Mouse (Mus musculus): Measurements from ENCODE around the gene Pramel7. TPM values are rescaled to one million over a fixed set of nuclear protein-coding genes. Genes with fewer than 3 reads are reported as not detected.

Pramel7 gene
- polyA plus RNA-seq, 1 experiment from 2014 or later = not detected

DNA sequence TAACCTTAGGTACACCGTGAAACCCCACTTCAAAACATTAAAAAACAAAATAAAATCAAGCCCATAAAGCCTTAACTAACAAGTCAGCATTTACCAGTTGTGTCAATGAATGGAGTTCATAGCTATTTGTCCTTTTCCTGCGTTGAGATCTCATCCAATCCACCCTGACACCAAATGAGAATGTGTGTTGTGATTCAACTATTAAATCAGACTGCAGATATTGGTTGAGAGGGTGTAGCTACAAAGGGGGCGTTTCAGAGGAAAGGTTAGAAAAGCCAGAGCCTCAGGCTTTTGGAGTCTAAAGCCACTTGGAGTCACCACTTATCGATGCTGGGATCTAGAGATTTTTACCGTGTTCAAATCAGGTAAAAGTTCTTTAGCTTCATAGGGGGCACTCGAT is 9.4 kb upstream of the Pramel7 start, which contains the start of gene Pramel6:
TSS of gene Pramel6 (plus strand) at position 301 of the 400 bp plus-strand sequence.
- Histone ChIP-seq H3K9ac (ENCODE audit: low read depth, low read length) (no peak within 1 kb of the TSS), H3K4me2 (ENCODE audit: low read depth, low read length) (no peak within 1 kb of the TSS), H3K9me3 (replicated peaks; ENCODE audit: control insufficient read depth, low read length) (no peaks in the 10 kb centered on the region; the same call in 1 of the 2 replicates), H3K4me3 (ENCODE audit: low read depth, low read length) (no peak within 1 kb of the TSS), H3K36me3 (ENCODE audit: control insufficient read depth, insufficient read depth) (no peaks in the 10 kb centered on the region), H3K27me3 (ENCODE audit: control insufficient read depth, insufficient read depth, low read depth, low read length) (no peaks in the 10 kb centered on the region), H3K4me1 (ENCODE audit: control insufficient read depth, low read depth, low read length) (no peaks in the 10 kb centered on the region), H3K27ac (ENCODE audit: low read length) (no peak within 1 kb of the TSS)
- 59% methylated on average over 6 of the region's 6 CpGs for WGBS (ENCODE audit: insufficient replicate concordance)
- ATAC-seq (ENCODE audit: low read depth) = no peak

DNA sequence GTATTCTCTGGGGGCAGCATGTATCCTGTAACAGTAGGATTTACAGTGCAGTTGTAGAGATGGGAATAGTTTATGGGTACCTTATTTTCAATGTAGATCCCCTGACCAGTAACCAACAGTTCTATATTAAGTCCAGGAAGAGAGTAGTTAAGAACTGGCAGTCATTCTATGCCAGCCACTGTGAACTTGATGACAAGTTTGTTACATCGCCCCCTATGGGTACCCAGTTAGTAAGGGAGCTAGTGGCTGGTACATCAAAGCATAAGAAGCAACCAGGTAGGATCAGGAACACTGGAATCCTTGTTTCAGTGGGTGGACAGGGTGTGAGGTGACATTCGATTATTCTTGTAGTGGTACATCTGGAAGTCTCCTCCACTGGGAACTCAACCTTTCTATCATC is 14.6 kb downstream of the Pramel7 start:
- ATAC-seq (ENCODE audit: low read depth) = no peak
- no peaks in the 10 kb centered on the region for H3K9me3 ChIP-seq (replicated peaks; ENCODE audit: control insufficient read depth, low read length)
- H3K4me1 ChIP-seq (ENCODE audit: control insufficient read depth, low read depth, low read length) = no peaks in the 10 kb centered on the region
- no peak overlapping the region for H3K9ac ChIP-seq (ENCODE audit: low read depth, low read length)
- no peak overlapping the region for H3K4me3 ChIP-seq (ENCODE audit: low read depth, low read length)
- WGBS (ENCODE audit: insufficient replicate concordance) = 47% methylated on average over 2 of the region's 2 CpGs
- no peak overlapping the region for H3K4me2 ChIP-seq (ENCODE audit: low read depth, low read length)
- no peaks in the 10 kb centered on the region for H3K27me3 ChIP-seq (ENCODE audit: control insufficient read depth, insufficient read depth, low read depth, low read length)
- no peak overlapping the region for H3K27ac ChIP-seq (ENCODE audit: low read length)
- no peaks in the 10 kb centered on the region for H3K36me3 ChIP-seq (ENCODE audit: control insufficient read depth, insufficient read depth)

DNA sequence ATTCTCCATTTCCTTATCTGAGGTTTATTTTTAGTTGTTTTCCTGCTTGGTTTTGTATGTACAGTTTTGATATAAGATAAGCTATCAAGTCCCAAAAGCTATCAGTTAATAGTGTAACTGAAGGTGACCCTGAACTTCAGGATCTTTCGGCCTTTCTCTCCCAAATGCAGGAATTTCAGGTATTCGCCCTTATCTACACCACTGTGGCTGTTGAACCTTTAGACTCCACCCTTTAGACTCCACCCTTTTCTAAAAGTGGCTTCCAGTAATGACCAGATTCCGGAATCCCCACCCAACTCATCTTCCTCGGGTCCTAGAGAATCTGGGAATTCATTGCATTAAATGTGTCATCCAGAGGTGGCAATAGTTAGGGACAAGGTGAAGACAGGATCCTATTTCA is 15.7 kb downstream of the Pramel7 start:
- H3K27me3 ChIP-seq (ENCODE audit: control insufficient read depth, insufficient read depth, low read depth, low read length) = no peaks in the 10 kb centered on the region
- H3K4me1 ChIP-seq (ENCODE audit: control insufficient read depth, low read depth, low read length) = no peaks in the 10 kb centered on the region
- ATAC-seq (ENCODE audit: low read depth) = no peak
- H3K4me2 ChIP-seq (ENCODE audit: low read depth, low read length) = no peak overlapping the region
- no peak overlapping the region for H3K9ac ChIP-seq (ENCODE audit: low read depth, low read length)
- H3K27ac ChIP-seq (ENCODE audit: low read length) = no peak overlapping the region
- no peaks in the 10 kb centered on the region for H3K36me3 ChIP-seq (ENCODE audit: control insufficient read depth, insufficient read depth)
- WGBS (ENCODE audit: insufficient replicate concordance) = 54% methylated on average over 4 of the region's 4 CpGs
- H3K4me3 ChIP-seq (ENCODE audit: low read depth, low read length) = no peak overlapping the region
- no peaks in the 10 kb centered on the region for H3K9me3 ChIP-seq (replicated peaks; ENCODE audit: control insufficient read depth, low read length)

DNA sequence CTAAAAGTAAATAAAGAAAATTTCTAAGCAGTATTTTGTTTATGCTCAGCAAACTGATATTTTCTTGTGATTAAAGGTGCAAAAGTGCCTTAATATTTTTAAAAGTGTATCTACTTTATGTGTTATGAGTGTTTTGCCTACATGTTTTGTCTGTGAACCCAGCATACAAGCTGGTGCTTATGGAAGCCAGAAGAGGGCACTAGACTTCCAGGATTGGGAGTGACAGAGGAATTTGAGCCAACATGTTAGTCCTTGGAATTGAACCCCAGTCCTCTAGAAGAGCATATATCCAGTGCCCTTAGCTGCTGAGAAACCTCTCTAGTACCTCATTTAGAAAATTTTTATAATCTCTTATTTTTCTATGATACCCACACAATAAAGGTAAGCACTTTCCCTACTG is 16.7 kb downstream of the Pramel7 start:
- no peak overlapping the region for H3K4me2 ChIP-seq (ENCODE audit: low read depth, low read length)
- no peak overlapping the region for H3K27ac ChIP-seq (ENCODE audit: low read length)
- no peaks in the 10 kb centered on the region for H3K36me3 ChIP-seq (ENCODE audit: control insufficient read depth, insufficient read depth)
- no peaks in the 10 kb centered on the region for H3K27me3 ChIP-seq (ENCODE audit: control insufficient read depth, insufficient read depth, low read depth, low read length)
- H3K4me1 ChIP-seq (ENCODE audit: control insufficient read depth, low read depth, low read length) = no peaks in the 10 kb centered on the region
- H3K4me3 ChIP-seq (ENCODE audit: low read depth, low read length) = no peak overlapping the region
- H3K9ac ChIP-seq (ENCODE audit: low read depth, low read length) = no peak overlapping the region
- ATAC-seq (ENCODE audit: low read depth) = no peak
- H3K9me3 ChIP-seq (replicated peaks; ENCODE audit: control insufficient read depth, low read length) = no peaks in the 10 kb centered on the region

DNA sequence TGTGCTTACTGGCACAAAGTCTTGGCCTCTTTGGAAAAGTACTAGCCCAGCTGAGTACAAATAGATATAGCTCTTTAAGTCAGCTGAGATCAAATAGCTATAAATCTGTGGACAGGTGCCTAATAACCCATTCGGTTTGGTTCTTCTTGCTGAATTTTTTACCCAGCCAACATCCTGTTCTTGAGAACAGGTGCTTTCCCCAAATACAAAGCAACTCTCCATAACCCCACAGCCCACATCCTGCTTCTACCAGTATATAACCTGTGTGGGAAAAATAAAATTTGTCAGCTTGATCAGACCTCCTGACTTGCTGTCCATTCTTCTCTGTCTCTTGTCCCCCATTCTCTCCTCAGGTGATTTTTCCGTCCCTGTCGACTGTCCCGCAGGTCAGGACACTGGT is 35.1 kb downstream of the Pramel7 start:
- Histone ChIP-seq H3K4me3 (ENCODE audit: low read depth, low read length) (no peak overlapping the region), H3K4me1 (ENCODE audit: control insufficient read depth, low read depth, low read length) (no peaks in the 10 kb centered on the region), H3K4me2 (ENCODE audit: low read depth, low read length) (no peak overlapping the region), H3K36me3 (ENCODE audit: control insufficient read depth, insufficient read depth) (no peaks in the 10 kb centered on the region), H3K27ac (ENCODE audit: low read length) (no peak overlapping the region), H3K9me3 (replicated peaks; ENCODE audit: control insufficient read depth, low read length) (no peaks in the 10 kb centered on the region; the same call in 1 of the 2 replicates), H3K9ac (ENCODE audit: low read depth, low read length) (no peak overlapping the region), H3K27me3 (ENCODE audit: control insufficient read depth, insufficient read depth, low read depth, low read length) (no peaks in the 10 kb centered on the region)
- ATAC-seq (ENCODE audit: low read depth) = no peak
- 63% methylated on average over 4 of the region's 4 CpGs for WGBS (ENCODE audit: insufficient replicate concordance)

DNA sequence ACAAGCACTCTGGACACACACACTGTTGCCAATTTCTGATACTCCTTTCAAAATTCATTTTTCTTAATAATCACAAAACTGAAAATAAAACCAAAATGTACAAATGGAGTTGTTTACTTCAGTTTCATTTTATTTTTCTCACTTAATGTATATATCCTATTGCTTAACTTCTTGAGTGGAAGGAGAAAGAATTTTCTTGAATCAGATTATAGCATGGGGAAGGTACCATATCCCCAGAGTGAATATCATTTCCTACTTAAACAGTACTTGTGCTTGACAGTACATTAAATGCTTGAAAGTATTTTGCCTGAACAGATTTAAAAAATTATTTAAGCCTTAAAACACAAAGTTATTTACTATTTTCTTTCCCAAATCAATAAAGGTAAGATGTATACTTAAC is 43.2 kb downstream of the Pramel7 start, which contains the start of gene Olfr1126:
TSS of gene Olfr1126 (plus strand) at position 301 of the 400 bp plus-strand sequence.
- Histone ChIP-seq H3K27ac (ENCODE audit: low read length) (no peak within 1 kb of the TSS), H3K9me3 (replicated peaks; ENCODE audit: control insufficient read depth, low read length) (no peaks in the 10 kb centered on the region), H3K27me3 (ENCODE audit: control insufficient read depth, insufficient read depth, low read depth, low read length) (no peaks in the 10 kb centered on the region), H3K9ac (ENCODE audit: low read depth, low read length) (no peak within 1 kb of the TSS), H3K4me1 (ENCODE audit: control insufficient read depth, low read depth, low read length) (no peaks in the 10 kb centered on the region), H3K4me2 (ENCODE audit: low read depth, low read length) (no peak within 1 kb of the TSS), H3K4me3 (ENCODE audit: low read depth, low read length) (no peak within 1 kb of the TSS), H3K36me3 (ENCODE audit: control insufficient read depth, insufficient read depth) (no peaks in the 10 kb centered on the region)
- no peak for ATAC-seq (ENCODE audit: low read depth)

Other genes starting within 250 kb of the Pramel7 start
- gene Olfr1115, start 249.1 kb downstream of the Pramel7 start, polyA plus RNA-seq (2015; fragmentation: Nextera tagmentation; extraction: Ambion mirVana) = not detected in 2 replicates
- not detected in 2 replicates for gene Olfr1116, start 229.6 kb downstream of the Pramel7 start, polyA plus RNA-seq (2015; fragmentation: Nextera tagmentation; extraction: Ambion mirVana)
- gene Olfr1118, start 189.5 kb downstream of the Pramel7 start, polyA plus RNA-seq (2015; fragmentation: Nextera tagmentation; extraction: Ambion mirVana) = not detected in 2 replicates
- gene Olfr1120, start 142.3 kb downstream of the Pramel7 start, polyA plus RNA-seq (2015; fragmentation: Nextera tagmentation; extraction: Ambion mirVana) = not detected in 2 replicates
- not detected in 2 replicates for gene Olfr1121, start 127.2 kb downstream of the Pramel7 start, polyA plus RNA-seq (2015; fragmentation: Nextera tagmentation; extraction: Ambion mirVana)
- not detected in 2 replicates for gene Olfr1122, start 111.2 kb downstream of the Pramel7 start, polyA plus RNA-seq (2015; fragmentation: Nextera tagmentation; extraction: Ambion mirVana)
- gene Olfr1123, start 80.5 kb downstream of the Pramel7 start, polyA plus RNA-seq (2015; fragmentation: Nextera tagmentation; extraction: Ambion mirVana) = not detected in 2 replicates
- not detected in 2 replicates for gene Olfr1124, start 66.8 kb downstream of the Pramel7 start, polyA plus RNA-seq (2015; fragmentation: Nextera tagmentation; extraction: Ambion mirVana)
- not detected in 2 replicates for gene Olfr1126, start 43.1 kb downstream of the Pramel7 start, polyA plus RNA-seq (2015; fragmentation: Nextera tagmentation; extraction: Ambion mirVana)
- gene Pramel6, start 9.5 kb upstream of the Pramel7 start, polyA plus RNA-seq (2015; fragmentation: Nextera tagmentation; extraction: Ambion mirVana) = not detected in 2 replicates
- gene Olfr153, start 34.7 kb upstream of the Pramel7 start, polyA plus RNA-seq (2015; fragmentation: Nextera tagmentation; extraction: Ambion mirVana) = not detected in 2 replicates
- gene Olfr1128, start 48.4 kb upstream of the Pramel7 start, polyA plus RNA-seq (2015; fragmentation: Nextera tagmentation; extraction: Ambion mirVana) = not detected in 2 replicates
- not detected in 2 replicates for gene Olfr1129, start 76.8 kb upstream of the Pramel7 start, polyA plus RNA-seq (2015; fragmentation: Nextera tagmentation; extraction: Ambion mirVana)
- gene Olfr1130, start 109.1 kb upstream of the Pramel7 start, polyA plus RNA-seq (2015; fragmentation: Nextera tagmentation; extraction: Ambion mirVana) = not detected in 2 replicates
- gene Olfr1131, start 130.0 kb upstream of the Pramel7 start, polyA plus RNA-seq (2015; fragmentation: Nextera tagmentation; extraction: Ambion mirVana) = not detected in 2 replicates
- not detected in 2 replicates for gene Olfr1132, start 140.4 kb upstream of the Pramel7 start, polyA plus RNA-seq (2015; fragmentation: Nextera tagmentation; extraction: Ambion mirVana)
- not detected in 2 replicates for gene Olfr1133, start 150.3 kb upstream of the Pramel7 start, polyA plus RNA-seq (2015; fragmentation: Nextera tagmentation; extraction: Ambion mirVana)
- gene Olfr1134, start 161.4 kb upstream of the Pramel7 start, polyA plus RNA-seq (2015; fragmentation: Nextera tagmentation; extraction: Ambion mirVana) = not detected in 2 replicates
- not detected in 2 replicates for gene Olfr1135, start 176.6 kb upstream of the Pramel7 start, polyA plus RNA-seq (2015; fragmentation: Nextera tagmentation; extraction: Ambion mirVana)
- gene Olfr1136, start 196.9 kb upstream of the Pramel7 start, polyA plus RNA-seq (2015; fragmentation: Nextera tagmentation; extraction: Ambion mirVana) = not detected in 2 replicates
- gene Olfr1137, start 216.1 kb upstream of the Pramel7 start, polyA plus RNA-seq (2015; fragmentation: Nextera tagmentation; extraction: Ambion mirVana) = not detected in 2 replicates
- not detected in 2 replicates for gene Olfr1138, start 242.9 kb upstream of the Pramel7 start, polyA plus RNA-seq (2015; fragmentation: Nextera tagmentation; extraction: Ambion mirVana)
- not detected in 2 replicates for gene Olfr1140, start 246.7 kb upstream of the Pramel7 start, polyA plus RNA-seq (2015; fragmentation: Nextera tagmentation; extraction: Ambion mirVana)

Measured in liver, embryonic 16.5 days (tissue).